Mouse (Mus musculus): Measurements from ENCODE around the gene A730061H03Rik. TPM values are rescaled to one million over a fixed set of nuclear protein-coding genes. Genes with fewer than 3 reads are reported as not detected.

Gene A730061H03Rik
- polyA plus RNA-seq, 1 experiment from 2014 or later = not detected

- H3K9ac ChIP-seq (ENCODE audit: low read length) = no peak overlapping the region
- 76% methylated on average over 16 of the region's 16 CpGs for WGBS
- H3K27ac ChIP-seq (ENCODE audit: low read depth, low read length) = no peak overlapping the region
- peaks cover 6% of the 10 kb centered on the region for H3K36me3 ChIP-seq (ENCODE audit: control insufficient read depth, insufficient read depth, low read length)
- DNase-seq (ENCODE audit: low spot score) (no peak), ATAC-seq (no peak)
- H3K4me3 ChIP-seq (ENCODE audit: low read depth, low read length) = no peak overlapping the region
- no peaks in the 10 kb centered on the region for H3K27me3 ChIP-seq (replicated peaks; ENCODE audit: control insufficient read depth, insufficient read depth, low read length)
- H3K9me3 ChIP-seq (replicated peaks; ENCODE audit: control insufficient read depth, low read length) = no peaks in the 10 kb centered on the region
- H3K4me2 ChIP-seq (ENCODE audit: low read length) = no peak overlapping the region
- H3K4me1 ChIP-seq (ENCODE audit: control insufficient read depth, insufficient read depth, low read length) = peaks cover 6% of the 10 kb centered on the region; the same call in 1 of the 2 replicates
Observed at GRCm38 (mm10) chr14:55576376-55576775, 16.2 kb upstream of the A730061H03Rik start.

- Histone ChIP-seq H3K4me1 (ENCODE audit: control insufficient read depth, insufficient read depth, low read length) (peaks cover 6% of the 10 kb centered on the region; the same call in 1 of the 2 replicates), H3K27ac (ENCODE audit: low read depth, low read length) (no peak overlapping the region), H3K4me3 (ENCODE audit: low read depth, low read length) (no peak overlapping the region), H3K27me3 (replicated peaks; ENCODE audit: control insufficient read depth, insufficient read depth, low read length) (no peaks in the 10 kb centered on the region), H3K36me3 (ENCODE audit: control insufficient read depth, insufficient read depth, low read length) (peaks cover 7% of the 10 kb centered on the region; the same call in 1 of the 2 replicates), H3K4me2 (ENCODE audit: low read length) (no peak overlapping the region), H3K9ac (ENCODE audit: low read length) (no peak overlapping the region), H3K9me3 (replicated peaks; ENCODE audit: control insufficient read depth, low read length) (no peaks in the 10 kb centered on the region)
- 82% methylated on average over 13 of the region's 13 CpGs for WGBS
- ATAC-seq (no peak), DNase-seq (ENCODE audit: low spot score) (no peak)
Observed at GRCm38 (mm10) chr14:55575711-55576110, 15.5 kb upstream of the A730061H03Rik start.

GRCm38 (mm10) chr14:55575302-55575701 is 15.1 kb upstream of the A730061H03Rik start, which contains the start of gene Fitm1:
Gene Fitm1, plus strand, starts transcription at chr14:55575617.
- ATAC-seq (no peak), DNase-seq (ENCODE audit: low spot score) (no peak)
- Histone ChIP-seq H3K9ac (ENCODE audit: low read length) (no peak within 1 kb of the TSS), H3K4me3 (ENCODE audit: low read depth, low read length) (no peak within 1 kb of the TSS), H3K27ac (ENCODE audit: low read depth, low read length) (no peak within 1 kb of the TSS), H3K27me3 (replicated peaks; ENCODE audit: control insufficient read depth, insufficient read depth, low read length) (no peaks in the 10 kb centered on the region), H3K4me2 (ENCODE audit: low read length) (no peak within 1 kb of the TSS), H3K4me1 (ENCODE audit: control insufficient read depth, insufficient read depth, low read length) (peaks cover 6% of the 10 kb centered on the region; the same call in 1 of the 2 replicates), H3K9me3 (replicated peaks; ENCODE audit: control insufficient read depth, low read length) (no peaks in the 10 kb centered on the region), H3K36me3 (ENCODE audit: control insufficient read depth, insufficient read depth, low read length) (peaks cover 8% of the 10 kb centered on the region; the same call in 1 of the 2 replicates)
- 83% methylated on average over 8 of the region's 8 CpGs for WGBS

- Histone ChIP-seq H3K9me3 (replicated peaks; ENCODE audit: control insufficient read depth, low read length) (no peaks in the 10 kb centered on the region), H3K4me3 (ENCODE audit: low read depth, low read length) (no peak overlapping the region)
Observed at GRCm38 (mm10) chr14:55571760-55572159, 11.6 kb upstream of the A730061H03Rik start.

GRCm38 (mm10) chr14:55570588-55570987 is 10.4 kb upstream of the A730061H03Rik start:
- ATAC-seq (no peak), DNase-seq (ENCODE audit: low spot score) (no peak)
- peaks cover 50% of the 10 kb centered on the region for H3K36me3 ChIP-seq (ENCODE audit: control insufficient read depth, insufficient read depth, low read length)
- H3K9ac ChIP-seq (ENCODE audit: low read length) = no peak overlapping the region
- H3K9me3 ChIP-seq (replicated peaks; ENCODE audit: control insufficient read depth, low read length) = no peaks in the 10 kb centered on the region
- no peaks in the 10 kb centered on the region for H3K27me3 ChIP-seq (replicated peaks; ENCODE audit: control insufficient read depth, insufficient read depth, low read length)
- no peak overlapping the region for H3K4me2 ChIP-seq (ENCODE audit: low read length)
- 86% methylated on average over 2 of the region's 2 CpGs for WGBS
- H3K4me1 ChIP-seq (ENCODE audit: control insufficient read depth, insufficient read depth, low read length) = no peaks in the 10 kb centered on the region
- no peak overlapping the region for H3K27ac ChIP-seq (ENCODE audit: low read depth, low read length)
- no peak overlapping the region for H3K4me3 ChIP-seq (ENCODE audit: low read depth, low read length)

More at GRCm38 (mm10) chr14:55571760-55572159, 11.6 kb upstream of the A730061H03Rik start:
- H3K4me2 ChIP-seq (ENCODE audit: low read length) = no peak overlapping the region
- H3K36me3 ChIP-seq (ENCODE audit: control insufficient read depth, insufficient read depth, low read length) = peaks cover 38% of the 10 kb centered on the region
- H3K27ac ChIP-seq (ENCODE audit: low read depth, low read length) = no peak overlapping the region
- H3K27me3 ChIP-seq (replicated peaks; ENCODE audit: control insufficient read depth, insufficient read depth, low read length) = no peaks in the 10 kb centered on the region
- no peak overlapping the region for H3K9ac ChIP-seq (ENCODE audit: low read length)
- no peaks in the 10 kb centered on the region for H3K4me1 ChIP-seq (ENCODE audit: control insufficient read depth, insufficient read depth, low read length)
- DNase-seq (ENCODE audit: low spot score) (no peak), ATAC-seq (no peak)

- Histone ChIP-seq H3K27me3 (replicated peaks; ENCODE audit: control insufficient read depth, insufficient read depth, low read length) (no peaks in the 10 kb centered on the region), H3K4me2 (ENCODE audit: low read length) (no peak overlapping the region), H3K9me3 (replicated peaks; ENCODE audit: control insufficient read depth, low read length) (no peaks in the 10 kb centered on the region), H3K36me3 (ENCODE audit: control insufficient read depth, insufficient read depth, low read length) (peaks cover 72% of the 10 kb centered on the region), H3K9ac (ENCODE audit: low read length) (no peak overlapping the region), H3K27ac (ENCODE audit: low read depth, low read length) (no peak overlapping the region), H3K4me1 (ENCODE audit: control insufficient read depth, insufficient read depth, low read length) (no peaks in the 10 kb centered on the region), H3K4me3 (ENCODE audit: low read depth, low read length) (no peak overlapping the region)
- no peak for DNase-seq (ENCODE audit: low spot score)
- no peak for ATAC-seq
- WGBS = 95% methylated on average over 3 of the region's 3 CpGs
Observed at GRCm38 (mm10) chr14:55567496-55567895, 7.3 kb upstream of the A730061H03Rik start.

GRCm38 (mm10) chr14:55565748-55566147 is 5.5 kb upstream of the A730061H03Rik start:
- DNase-seq (ENCODE audit: low spot score) (no peak), ATAC-seq (no peak)
- 85% methylated on average over 3 of the region's 3 CpGs for WGBS

GRCm38 (mm10) chr14:55563249-55563648 is 3.0 kb upstream of the A730061H03Rik start:
- Histone ChIP-seq H3K4me2 (ENCODE audit: low read length) (no peak overlapping the region), H3K9ac (ENCODE audit: low read length) (no peak overlapping the region), H3K4me3 (ENCODE audit: low read depth, low read length) (no peak overlapping the region), H3K9me3 (replicated peaks; ENCODE audit: control insufficient read depth, low read length) (no peaks in the 10 kb centered on the region), H3K27ac (ENCODE audit: low read depth, low read length) (no peak overlapping the region), H3K27me3 (replicated peaks; ENCODE audit: control insufficient read depth, insufficient read depth, low read length) (no peaks in the 10 kb centered on the region), H3K4me1 (ENCODE audit: control insufficient read depth, insufficient read depth, low read length) (peaks cover 6% of the 10 kb centered on the region; the same call in 1 of the 2 replicates), H3K36me3 (ENCODE audit: control insufficient read depth, insufficient read depth, low read length) (peaks cover 49% of the 10 kb centered on the region)
- ATAC-seq (no peak), DNase-seq (ENCODE audit: low spot score) (no peak)
- WGBS = 92% methylated on average over 11 of the region's 11 CpGs

More at GRCm38 (mm10) chr14:55565748-55566147, 5.5 kb upstream of the A730061H03Rik start:
- Histone ChIP-seq H3K27ac (ENCODE audit: low read depth, low read length) (no peak overlapping the region), H3K9ac (ENCODE audit: low read length) (no peak overlapping the region), H3K9me3 (replicated peaks; ENCODE audit: control insufficient read depth, low read length) (no peaks in the 10 kb centered on the region), H3K36me3 (ENCODE audit: control insufficient read depth, insufficient read depth, low read length) (peaks cover 71% of the 10 kb centered on the region), H3K4me2 (ENCODE audit: low read length) (no peak overlapping the region), H3K4me1 (ENCODE audit: control insufficient read depth, insufficient read depth, low read length) (peaks cover 6% of the 10 kb centered on the region; the same call in 1 of the 2 replicates), H3K27me3 (replicated peaks; ENCODE audit: control insufficient read depth, insufficient read depth, low read length) (no peaks in the 10 kb centered on the region), H3K4me3 (ENCODE audit: low read depth, low read length) (no peak overlapping the region)

- 88% methylated on average over 10 of the region's 10 CpGs for WGBS
- H3K4me3 ChIP-seq (ENCODE audit: low read depth, low read length) = no peak overlapping the region
- H3K4me2 ChIP-seq (ENCODE audit: low read length) = no peak overlapping the region
- no peak overlapping the region for H3K27ac ChIP-seq (ENCODE audit: low read depth, low read length)
- H3K9ac ChIP-seq (ENCODE audit: low read length) = no peak overlapping the region
- H3K4me1 ChIP-seq (ENCODE audit: control insufficient read depth, insufficient read depth, low read length) = peaks cover 6% of the 10 kb centered on the region; the same call in 1 of the 2 replicates
- peaks cover 36% of the 10 kb centered on the region for H3K36me3 ChIP-seq (ENCODE audit: control insufficient read depth, insufficient read depth, low read length)
- H3K9me3 ChIP-seq (replicated peaks; ENCODE audit: control insufficient read depth, low read length) = no peaks in the 10 kb centered on the region
- H3K27me3 ChIP-seq (replicated peaks; ENCODE audit: control insufficient read depth, insufficient read depth, low read length) = no peaks in the 10 kb centered on the region
- ATAC-seq (no peak), DNase-seq (ENCODE audit: low spot score) (no peak)
Observed at GRCm38 (mm10) chr14:55561860-55562259, 1.7 kb upstream of the A730061H03Rik start.
